Mouse (Mus musculus): ENCODE measurements around the gene Tbata. TPM values are rescaled to one million over a fixed set of nuclear protein-coding genes. Genes with fewer than 3 reads are reported as not detected.
A peak's percentile ranks its signal among the peaks of the same experiment; 100 is the strongest.

Tbata gene
- total RNA-seq, 2 experiments from 2014 or later: not detected

- peak; percentile 72 for DNase-seq
These were observed 40.0 kb downstream of the Tbata start for GRCm38 (mm10) chr10:61211743-61212142.

- no peak for DNase-seq
These were observed 41.1 kb downstream of the Tbata start for GRCm38 (mm10) chr10:61212817-61213216.

GRCm38 (mm10) chr10:61215658-61216057, 43.9 kb downstream of the Tbata start:
- no peak for DNase-seq

GRCm38 (mm10) chr10:61216163-61216562, 44.4 kb downstream of the Tbata start:
- DNase-seq: no peak

- DNase-seq: no peak
These were observed 47.6 kb downstream of the Tbata start for GRCm38 (mm10) chr10:61219318-61219717.

GRCm38 (mm10) chr10:61225694-61226093, 53.9 kb downstream of the Tbata start:
- no peak for DNase-seq

- DNase-seq: no peak
These were observed 55.1 kb downstream of the Tbata start for GRCm38 (mm10) chr10:61226784-61227396.

- DNase-seq: no peak
These were observed 60.0 kb downstream of the Tbata start for GRCm38 (mm10) chr10:61231756-61232155.

- DNase-seq: no peak
These were observed 61.3 kb downstream of the Tbata start for GRCm38 (mm10) chr10:61232858-61233567.

GRCm38 (mm10) chr10:61234319-61234718, 62.6 kb downstream of the Tbata start:
- no peak for DNase-seq

GRCm38 (mm10) chr10:61235677-61236267, 64.0 kb downstream of the Tbata start:
- no peak for DNase-seq

GRCm38 (mm10) chr10:61236683-61237390, 65.1 kb downstream of the Tbata start:
- DNase-seq: no peak

- DNase-seq: no peak
These were observed 65.6 kb downstream of the Tbata start for GRCm38 (mm10) chr10:61237391-61237785.

Small RNA genes within 50 kb of the gene (microRNA-seq; reads per million reads assigned to microRNA genes)
- 0 reads per million in 2 experiments for gene Gm44308

Other genes starting within 250 kb of the Tbata start
- gene Pcbd1, start 82.6 kb upstream of the Tbata start, total RNA-seq (2021): 1 to 10 TPM; 3.6 to 4.9 TPM
- 10 to 100 TPM; 16.6 to 19.5 TPM for gene Sgpl1, start 24.3 kb upstream of the Tbata start, total RNA-seq (2021)
- 1 to 10 TPM; 4.7 to 8.0 TPM for gene Adamts14, start 101.5 kb downstream of the Tbata start, total RNA-seq (2021)
- not detected for gene Prf1, start 125.9 kb downstream of the Tbata start, total RNA-seq (2021)
- 10 to 100 TPM; 18.5 to 28.3 TPM for gene Pald1, start 211.6 kb downstream of the Tbata start, total RNA-seq (2021)
- gene Nodal, start 246.0 kb downstream of the Tbata start, total RNA-seq (2021): under 1 TPM; 0.11 to 0.19 TPM

Measured in gastrocnemius, postnatal 10 days (tissue).